Mouse (Mus musculus) ES-Bruce4 (cell line): ENCODE data around the gene Rpusd3.

Experiments
- CTCF ChIP-seq: IDR thresholded peaks from one replicate; pipeline ENCODE4 v1.8.1; 2011; ENCODE audit warnings: low read depth, low read length
- EP300 ChIP-seq: IDR thresholded peaks from 2 replicates; pipeline ENCODE4 v1.6.1; 2011; ENCODE audit warnings: low read depth, low read length; ENCODE audit not compliant: insufficient read depth
- POLR2A ChIP-seq: IDR thresholded peaks from one replicate; pipeline ENCODE4 v1.8.1; 2011; ENCODE audit warnings: low read length; ENCODE audit not compliant: insufficient read depth

GRCm38 (mm10) chr6:113434691-113435090, 15.6 kb upstream of the Rpusd3 start:
- TF ChIP-seq POLR2A (no peak), CTCF (no peak), EP300 (no peak)
